Mouse (Mus musculus): ENCODE measurements around the gene Zer1. TPM values are rescaled to one million over a fixed set of nuclear protein-coding genes. Genes with fewer than 3 reads are reported as not detected.
A peak's percentile ranks its signal among the peaks of the same experiment; 100 is the strongest.
"Not testable (repeated sequence)": the region's sequence is repeated elsewhere in the genome, so short reads cannot be mapped to it uniquely, and the experiment has no call there.

The Zer1 gene
- polyA plus RNA-seq (2016; fragmentation: Nextera tagmentation; extraction: Ambion mirVana), result 11.6 and 12.2 TPM in 2 replicates

- WGBS, result 12% methylated on average over 28 of the region's 31 CpGs
- Histone ChIP-seq H3K4me1 (peaks cover 20% of the 10 kb centered on the region), H3K27ac (peak within 1 kb of the TSS; percentile 82), H3K36me3 (0 out of 2 replicates have a peak, but pooled peaks cover 8% of the 10 kb centered on the region), H3K9ac (peak within 1 kb of the TSS; percentile 87), H3K27me3 (no peaks in the 10 kb centered on the region), H3K9me3 (no peaks in the 10 kb centered on the region), H3K4me3 (peak within 1 kb of the TSS; percentile 79), H3K4me2 (replicated peaks) (peak within 1 kb of the TSS; percentile 89)
- ATAC-seq (ENCODE audit: insufficient number of reproducible peaks, insufficient read depth, low FRiP score, low TSS enrichment), result peak; percentile 94
These were observed at the start of gene Zer1 for GRCm38 (mm10) chr2:30124472-30125274. TSS of gene Zer1 (minus strand) at chr2:30124585.

DNA sequence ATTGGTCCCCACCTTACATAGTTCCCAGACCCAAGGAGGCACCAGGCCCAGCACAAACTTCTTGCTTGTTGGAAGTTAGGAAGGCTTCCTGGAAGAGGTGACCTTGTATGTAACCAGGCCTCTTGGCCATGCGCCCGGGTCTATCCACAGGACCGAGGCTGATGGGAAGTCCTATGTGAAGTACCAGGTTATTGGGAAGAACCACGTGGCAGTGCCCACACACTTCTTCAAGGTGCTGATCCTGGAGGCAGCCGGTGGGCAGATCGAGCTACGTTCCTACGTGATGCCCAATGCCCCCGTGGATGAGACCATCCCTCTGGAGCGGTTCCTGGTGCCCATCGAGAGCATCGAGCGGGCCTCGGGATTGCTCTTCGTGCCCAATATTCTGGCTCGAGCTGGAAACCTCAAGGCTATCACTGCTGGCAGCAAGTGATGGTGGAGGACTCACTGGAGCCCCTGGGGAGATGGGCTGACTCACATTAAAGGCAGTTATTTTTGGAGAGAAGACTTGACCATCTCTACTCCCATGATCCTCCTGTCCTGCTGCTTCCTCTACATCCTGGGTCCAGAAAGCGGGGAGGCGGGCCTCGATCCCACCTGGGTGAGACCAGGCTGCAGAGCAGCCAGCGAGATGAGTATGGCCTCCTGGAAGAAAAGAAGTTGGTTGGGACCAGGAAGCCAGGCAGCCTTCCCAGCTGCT is 49.3 kb upstream of the Zer1 start:
- Histone ChIP-seq H3K4me1 (peaks cover 17% of the 10 kb centered on the region), H3K27me3 (no peaks in the 10 kb centered on the region), H3K27ac (no peak overlapping the region), H3K4me2 (replicated peaks) (no peak overlapping the region), H3K4me3 (no peak overlapping the region), H3K36me3 (peaks cover 43% of the 10 kb centered on the region), H3K9me3 (no peaks in the 10 kb centered on the region), H3K9ac (no peak overlapping the region)
- ATAC-seq (ENCODE audit: insufficient number of reproducible peaks, insufficient read depth, low FRiP score, low TSS enrichment), result no peak
- WGBS, result 96% methylated on average over 20 of the region's 20 CpGs

DNA sequence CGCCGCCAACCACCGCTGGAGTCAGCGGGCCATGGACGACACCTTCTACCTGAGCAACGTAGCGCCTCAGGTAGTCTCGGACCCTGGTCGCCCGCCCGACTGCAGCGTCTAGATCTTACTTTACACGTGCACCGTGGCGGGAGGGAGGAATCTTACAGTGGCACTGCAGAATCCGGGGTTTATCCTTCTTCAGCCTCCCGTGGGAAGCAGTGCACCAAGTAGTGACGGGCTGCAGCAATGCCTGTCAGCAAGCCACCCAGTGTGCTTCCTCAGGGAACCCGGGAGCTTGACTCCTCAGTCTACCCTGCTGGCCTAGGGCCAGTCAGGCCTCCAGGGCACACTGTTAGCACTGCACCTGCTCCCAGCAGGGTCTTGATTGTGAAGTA is 47.6 kb upstream of the Zer1 start:
- H3K9ac ChIP-seq, result peak overlapping the region; percentile 79
- 3% methylated on average over 19 of the region's 19 CpGs for WGBS
- H3K27me3 ChIP-seq, result no peaks in the 10 kb centered on the region
- ATAC-seq (ENCODE audit: insufficient number of reproducible peaks, insufficient read depth, low FRiP score, low TSS enrichment), result peak; percentile 31; the same call in 1 of the 2 replicates
- H3K27ac ChIP-seq, result peak overlapping the region; percentile 86; the same call in 1 of the 2 replicates
- peaks cover 1% of the 10 kb centered on the region; the same call in 1 of the 2 replicates for H3K9me3 ChIP-seq
- peaks cover 43% of the 10 kb centered on the region for H3K36me3 ChIP-seq
- peak overlapping the region; percentile 94 for H3K4me2 ChIP-seq (replicated peaks)
- H3K4me3 ChIP-seq, result peak overlapping the region; percentile 71
- H3K4me1 ChIP-seq, result peaks cover 9% of the 10 kb centered on the region

- peak within 1 kb of the TSS; percentile 94 for H3K4me2 ChIP-seq (replicated peaks)
- under 1% methylated on average over 75 of the region's 75 CpGs for WGBS
- H3K9ac ChIP-seq, result peak within 1 kb of the TSS; percentile 79
- H3K4me3 ChIP-seq, result peak within 1 kb of the TSS; percentile 71
- ATAC-seq (ENCODE audit: insufficient number of reproducible peaks, insufficient read depth, low FRiP score, low TSS enrichment), result peak; percentile 92
- H3K9me3 ChIP-seq, result peaks cover 6% of the 10 kb centered on the region
- H3K36me3 ChIP-seq, result peaks cover 41% of the 10 kb centered on the region
- H3K27me3 ChIP-seq, result no peaks in the 10 kb centered on the region
- peak within 1 kb of the TSS; percentile 86 for H3K27ac ChIP-seq
- peaks cover 8% of the 10 kb centered on the region for H3K4me1 ChIP-seq
These were observed 47.1 kb upstream of the Zer1 start, which contains the start of gene Endog for GRCm38 (mm10) chr2:30171371-30171996. TSS of gene Endog (plus strand) at chr2:30171493.

GRCm38 (mm10) chr2:30166677-30167076 is 42.3 kb upstream of the Zer1 start:
- 57% methylated on average over 4 of the region's 4 CpGs for WGBS
- H3K9me3 ChIP-seq, result peaks cover 12% of the 10 kb centered on the region
- ATAC-seq (ENCODE audit: insufficient number of reproducible peaks, insufficient read depth, low FRiP score, low TSS enrichment), result no peak
- no peak overlapping the region for H3K4me2 ChIP-seq (replicated peaks)
- H3K4me1 ChIP-seq, result no peaks in the 10 kb centered on the region; the same call in 1 of the 2 replicates
- H3K36me3 ChIP-seq, result no peaks in the 10 kb centered on the region
- H3K9ac ChIP-seq, result no peak overlapping the region
- H3K27ac ChIP-seq, result no peak overlapping the region
- H3K4me3 ChIP-seq, result no peak overlapping the region
- H3K27me3 ChIP-seq, result no peaks in the 10 kb centered on the region

DNA sequence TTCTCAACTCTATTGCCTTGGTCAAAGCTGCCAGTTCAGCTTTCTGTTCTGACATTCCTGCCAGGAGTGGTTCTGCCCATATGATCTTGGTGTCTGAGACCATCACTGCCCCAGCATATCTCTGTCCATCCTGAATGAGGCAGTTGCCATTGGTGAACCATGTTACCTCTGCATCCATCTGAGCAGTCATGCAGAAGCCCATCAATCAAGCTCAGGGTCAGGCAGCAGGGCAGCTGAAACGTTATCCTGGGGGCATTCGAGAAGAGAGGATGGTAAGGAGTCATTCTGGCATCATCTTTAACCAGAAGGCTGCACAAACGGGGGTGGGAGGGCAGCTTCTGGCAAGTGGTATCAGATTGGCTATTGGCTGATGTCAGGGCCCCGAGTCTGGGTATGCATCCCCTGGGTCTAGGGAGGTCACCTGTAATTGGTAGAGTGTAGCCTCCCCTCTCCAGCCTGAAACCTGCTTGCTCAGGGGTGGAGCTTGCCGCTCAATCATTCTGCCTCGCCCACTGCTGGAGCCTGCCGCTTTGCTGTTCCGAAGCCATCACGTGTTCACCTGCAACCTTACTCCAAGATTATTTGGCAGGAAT is 40.1 kb upstream of the Zer1 start:
- Histone ChIP-seq H3K9ac (no peak overlapping the region), H3K4me3 (no peak overlapping the region), H3K27ac (no peak overlapping the region), H3K4me1 (no peaks in the 10 kb centered on the region), H3K36me3 (no peaks in the 10 kb centered on the region), H3K27me3 (no peaks in the 10 kb centered on the region), H3K4me2 (replicated peaks) (no peak overlapping the region), H3K9me3 (peaks cover 12% of the 10 kb centered on the region)
- ATAC-seq (ENCODE audit: insufficient number of reproducible peaks, insufficient read depth, low FRiP score, low TSS enrichment), result no peak
- WGBS, result 50% methylated on average over 9 of the region's 9 CpGs

DNA sequence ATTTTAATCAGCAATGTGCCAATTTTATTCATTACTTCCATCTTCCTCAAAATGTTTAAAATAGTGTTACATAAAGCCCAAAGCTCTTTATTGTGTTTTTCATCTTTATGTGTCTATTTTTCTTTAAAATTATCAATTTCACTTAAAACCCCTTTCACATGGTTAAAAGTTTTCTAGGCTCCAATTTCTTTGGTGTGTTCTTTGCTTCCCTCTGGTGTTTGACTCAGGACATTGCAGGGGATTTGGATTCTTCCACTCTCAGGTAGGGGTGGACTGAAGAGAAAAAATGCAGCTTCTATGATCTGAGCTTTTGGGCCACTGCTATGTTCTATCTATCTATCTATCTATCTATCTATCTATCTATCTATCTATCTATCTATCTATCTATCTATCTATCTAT is 37.4 kb upstream of the Zer1 start:
- no peaks in the 10 kb centered on the region for H3K27me3 ChIP-seq
- H3K9ac ChIP-seq, result no peak overlapping the region
- no peak overlapping the region for H3K4me2 ChIP-seq (replicated peaks)
- H3K36me3 ChIP-seq, result no peaks in the 10 kb centered on the region
- no peak overlapping the region for H3K4me3 ChIP-seq
- no peaks in the 10 kb centered on the region for H3K4me1 ChIP-seq
- H3K27ac ChIP-seq, result no peak overlapping the region
- no peak for ATAC-seq (ENCODE audit: insufficient number of reproducible peaks, insufficient read depth, low FRiP score, low TSS enrichment)
- H3K9me3 ChIP-seq, result peaks cover 9% of the 10 kb centered on the region

DNA sequence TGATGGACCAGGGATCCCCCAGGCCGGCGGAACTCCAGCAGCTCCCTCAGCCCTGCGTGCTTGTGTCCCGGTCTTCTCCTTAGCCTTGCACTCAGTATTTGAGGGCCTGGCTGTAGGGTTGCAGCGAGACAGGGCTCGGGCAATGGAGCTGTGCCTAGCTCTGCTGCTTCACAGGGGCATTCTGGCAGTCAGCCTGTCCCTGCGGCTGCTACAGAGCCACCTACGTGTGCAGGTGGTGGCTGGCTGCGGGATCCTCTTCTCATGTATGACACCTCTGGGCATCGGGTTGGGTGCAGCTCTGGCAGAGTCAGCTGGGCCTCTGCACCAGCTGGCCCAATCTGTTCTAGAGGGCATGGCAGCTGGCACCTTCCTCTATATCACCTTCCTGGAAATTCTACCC is 35.5 kb upstream of the Zer1 start:
- H3K4me2 ChIP-seq (replicated peaks); H3K27me3 ChIP-seq; H3K27ac ChIP-seq; H3K4me1 ChIP-seq; H3K9me3 ChIP-seq; H3K4me3 ChIP-seq; H3K9ac ChIP-seq; H3K36me3 ChIP-seq; ATAC-seq (ENCODE audit: insufficient number of reproducible peaks, insufficient read depth, low FRiP score, low TSS enrichment): not testable (repeated sequence)
- WGBS, result 85% methylated on average over 7 of the region's 10 CpGs

DNA sequence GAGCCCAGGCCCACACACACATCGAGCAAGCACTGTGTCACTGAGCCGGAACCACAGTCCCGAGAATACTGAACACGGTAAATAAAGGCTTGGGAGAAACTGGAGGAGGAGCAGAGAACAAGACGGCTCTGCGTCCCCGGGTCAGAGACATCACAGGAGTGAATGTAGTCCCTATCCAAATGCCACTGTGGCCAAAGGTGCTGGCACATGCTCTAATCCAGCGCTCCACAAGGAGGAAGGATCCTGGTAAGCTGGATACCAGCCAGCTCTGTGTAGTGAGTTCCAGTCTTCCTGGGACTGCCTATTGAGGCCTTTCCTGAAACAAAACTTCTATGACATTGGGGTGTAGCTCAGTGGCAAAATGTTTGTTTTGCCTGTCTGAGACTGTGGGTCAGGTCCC is 28.2 kb upstream of the Zer1 start:
- WGBS, result 81% methylated on average over 8 of the region's 8 CpGs
- H3K27ac ChIP-seq, result no peak overlapping the region
- no peak overlapping the region for H3K9ac ChIP-seq
- H3K4me3 ChIP-seq, result no peak overlapping the region
- H3K36me3 ChIP-seq, result peaks cover 44% of the 10 kb centered on the region
- H3K27me3 ChIP-seq, result no peaks in the 10 kb centered on the region
- H3K9me3 ChIP-seq, result no peaks in the 10 kb centered on the region
- no peak for ATAC-seq (ENCODE audit: insufficient number of reproducible peaks, insufficient read depth, low FRiP score, low TSS enrichment)
- no peak overlapping the region for H3K4me2 ChIP-seq (replicated peaks)
- no peaks in the 10 kb centered on the region for H3K4me1 ChIP-seq

GRCm38 (mm10) chr2:30151840-30152239 is 27.5 kb upstream of the Zer1 start:
- Histone ChIP-seq H3K9ac (no peak overlapping the region), H3K27ac (no peak overlapping the region), H3K36me3 (peaks cover 52% of the 10 kb centered on the region), H3K4me2 (replicated peaks) (no peak overlapping the region), H3K4me3 (no peak overlapping the region), H3K9me3 (no peaks in the 10 kb centered on the region), H3K27me3 (no peaks in the 10 kb centered on the region), H3K4me1 (no peaks in the 10 kb centered on the region)
- no peak for ATAC-seq (ENCODE audit: insufficient number of reproducible peaks, insufficient read depth, low FRiP score, low TSS enrichment)
- WGBS, result 92% methylated on average over 11 of the region's 11 CpGs

DNA sequence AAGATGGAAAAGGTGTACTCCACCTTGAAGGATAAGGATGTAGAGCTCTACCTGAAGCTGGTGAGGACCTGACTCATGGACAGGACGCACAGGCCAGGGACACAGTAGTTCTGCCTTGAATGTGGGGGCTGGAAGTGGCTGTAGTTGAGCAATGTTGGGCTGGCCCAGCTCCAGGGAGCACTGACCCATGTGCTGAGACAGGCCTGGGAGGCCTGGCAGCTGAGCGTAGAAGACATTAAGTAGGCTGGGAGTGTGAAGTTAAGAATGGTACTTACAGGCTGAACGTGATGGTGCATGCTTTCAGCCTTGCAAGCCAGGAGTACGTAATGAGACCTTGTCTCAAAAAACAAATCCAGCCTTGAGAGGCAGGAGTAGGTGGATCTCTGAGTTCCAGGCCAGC is 23.1 kb upstream of the Zer1 start:
- H3K36me3 ChIP-seq, result peaks cover 90% of the 10 kb centered on the region
- no peaks in the 10 kb centered on the region for H3K9me3 ChIP-seq
- H3K4me2 ChIP-seq (replicated peaks), result no peak overlapping the region
- 96% methylated on average over 4 of the region's 4 CpGs for WGBS
- H3K27ac ChIP-seq, result no peak overlapping the region
- H3K27me3 ChIP-seq, result no peaks in the 10 kb centered on the region
- H3K4me3 ChIP-seq, result no peak overlapping the region
- ATAC-seq (ENCODE audit: insufficient number of reproducible peaks, insufficient read depth, low FRiP score, low TSS enrichment), result no peak
- no peak overlapping the region for H3K9ac ChIP-seq
- no peaks in the 10 kb centered on the region for H3K4me1 ChIP-seq

Measured in embryonic facial prominence, embryonic 12.5 days (tissue).